Mouse (Mus musculus): ENCODE results near the gene Ankrd34c. TPM values are rescaled to one million over a fixed set of nuclear protein-coding genes. Genes with fewer than 3 reads are reported as not detected.
A peak's percentile ranks its signal among the peaks of the same experiment; 100 is the strongest.

The Ankrd34c gene
- 1.5 and 4.1 TPM in 2 replicates for total RNA-seq (2014; rRNA removed)
- 0.68 and 0.74 TPM in 2 replicates for polyA plus RNA-seq (2015; fragmentation: Nextera tagmentation; extraction: Ambion mirVana)

GRCm38 (mm10) chr9:89738295-89738694 is at the start of gene Ankrd34c:
Gene Ankrd34c, minus strand, starts transcription at chr9:89738475.
- Histone ChIP-seq H3K9me3 (ENCODE audit: low read length) (no peaks in the 10 kb centered on the region), H3K4me2 (ENCODE audit: low read depth) (peak within 1 kb of the TSS; percentile 59), H3K27ac (ENCODE audit: low read depth, low read length) (no peak within 1 kb of the TSS), H3K4me3 (ENCODE audit: low read depth, low read length) (peak within 1 kb of the TSS; percentile 33), H3K9ac (peak within 1 kb of the TSS; percentile 7; the same call in 1 of the 2 replicates), H3K4me1 (ENCODE audit: insufficient read depth) (peaks cover 7% of the 10 kb centered on the region; the same call in 1 of the 2 replicates), H3K27me3 (ENCODE audit: insufficient read depth, low read length) (peaks cover 26% of the 10 kb centered on the region), H3K36me3 (ENCODE audit: insufficient read depth) (no peaks in the 10 kb centered on the region)
- ATAC-seq, result peak; percentile 78
- DNase-seq, result peak; percentile 16
- TF ChIP-seq CTCF (IDR thresholded peaks at IDR 0.05; ENCODE audit: low read depth), result no peak
- 4% methylated on average over 8 of the region's 8 CpGs for WGBS

- no peaks in the 10 kb centered on the region for H3K4me1 ChIP-seq (ENCODE audit: insufficient read depth)
- peak; percentile 28 for DNase-seq
- peak; percentile 66 for ATAC-seq
- H3K36me3 ChIP-seq (ENCODE audit: insufficient read depth), result no peaks in the 10 kb centered on the region
- H3K9me3 ChIP-seq (ENCODE audit: low read length), result no peaks in the 10 kb centered on the region
- WGBS, result 46% methylated on average over 4 of the region's 4 CpGs
- no peaks in the 10 kb centered on the region for H3K27me3 ChIP-seq (ENCODE audit: insufficient read depth, low read length)
- no peak overlapping the region for H3K4me3 ChIP-seq (ENCODE audit: low read depth, low read length)
- no peak overlapping the region for H3K9ac ChIP-seq
- H3K4me2 ChIP-seq (ENCODE audit: low read depth), result no peak overlapping the region
- no peak for TF ChIP-seq CTCF (IDR thresholded peaks at IDR 0.05; ENCODE audit: low read depth)
- no peak overlapping the region for H3K27ac ChIP-seq (ENCODE audit: low read depth, low read length)
These were observed 49.3 kb upstream of the Ankrd34c start for GRCm38 (mm10) chr9:89787532-89787931.

GRCm38 (mm10) chr9:89781395-89781927 is 43.2 kb upstream of the Ankrd34c start:
- no peak for DNase-seq
- H3K4me3 ChIP-seq (ENCODE audit: low read depth, low read length), result no peak overlapping the region
- ATAC-seq, result no peak
- H3K36me3 ChIP-seq (ENCODE audit: insufficient read depth), result no peaks in the 10 kb centered on the region
- H3K4me1 ChIP-seq (ENCODE audit: insufficient read depth), result no peaks in the 10 kb centered on the region
- no peak overlapping the region for H3K4me2 ChIP-seq (ENCODE audit: low read depth)
- TF ChIP-seq CTCF (IDR thresholded peaks at IDR 0.05; ENCODE audit: low read depth), result no peak
- H3K27me3 ChIP-seq (ENCODE audit: insufficient read depth, low read length), result no peaks in the 10 kb centered on the region
- no peak overlapping the region for H3K9ac ChIP-seq
- no peak overlapping the region for H3K27ac ChIP-seq (ENCODE audit: low read depth, low read length)
- H3K9me3 ChIP-seq (ENCODE audit: low read length), result no peaks in the 10 kb centered on the region

- DNase-seq (no peak), ATAC-seq (peak; percentile 64)
- no peaks in the 10 kb centered on the region for H3K4me1 ChIP-seq (ENCODE audit: insufficient read depth)
- H3K27me3 ChIP-seq (ENCODE audit: insufficient read depth, low read length), result no peaks in the 10 kb centered on the region
- H3K4me2 ChIP-seq (ENCODE audit: low read depth), result no peak overlapping the region
- TF ChIP-seq CTCF (IDR thresholded peaks at IDR 0.05; ENCODE audit: low read depth), result no peak
- 90% methylated on average over 1 of the region's 1 CpGs for WGBS
- no peaks in the 10 kb centered on the region for H3K36me3 ChIP-seq (ENCODE audit: insufficient read depth)
- no peak overlapping the region for H3K4me3 ChIP-seq (ENCODE audit: low read depth, low read length)
- no peak overlapping the region for H3K9ac ChIP-seq
- H3K9me3 ChIP-seq (ENCODE audit: low read length), result no peaks in the 10 kb centered on the region
- no peak overlapping the region for H3K27ac ChIP-seq (ENCODE audit: low read depth, low read length)
These were observed 41.0 kb upstream of the Ankrd34c start for GRCm38 (mm10) chr9:89779237-89779636.

GRCm38 (mm10) chr9:89771153-89771552 is 32.9 kb upstream of the Ankrd34c start:
- Histone ChIP-seq H3K4me3 (ENCODE audit: low read depth, low read length) (no peak overlapping the region), H3K4me2 (ENCODE audit: low read depth) (no peak overlapping the region), H3K9me3 (ENCODE audit: low read length) (no peaks in the 10 kb centered on the region), H3K4me1 (ENCODE audit: insufficient read depth) (no peaks in the 10 kb centered on the region), H3K27me3 (ENCODE audit: insufficient read depth, low read length) (no peaks in the 10 kb centered on the region), H3K27ac (ENCODE audit: low read depth, low read length) (no peak overlapping the region), H3K36me3 (ENCODE audit: insufficient read depth) (no peaks in the 10 kb centered on the region), H3K9ac (0 out of 2 replicates have a peak overlapping the region, but pooled peaks have one; percentile 2)
- TF ChIP-seq CTCF (IDR thresholded peaks at IDR 0.05; ENCODE audit: low read depth), result no peak
- 14% methylated on average over 1 of the region's 1 CpGs for WGBS
- peak; percentile 76 for ATAC-seq
- no peak for DNase-seq

- H3K27me3 ChIP-seq (ENCODE audit: insufficient read depth, low read length), result no peaks in the 10 kb centered on the region
- no peak for TF ChIP-seq CTCF (IDR thresholded peaks at IDR 0.05; ENCODE audit: low read depth)
- H3K4me1 ChIP-seq (ENCODE audit: insufficient read depth), result no peaks in the 10 kb centered on the region
- DNase-seq (no peak), ATAC-seq (no peak)
- 29% methylated on average over 1 of the region's 1 CpGs for WGBS
- no peaks in the 10 kb centered on the region for H3K36me3 ChIP-seq (ENCODE audit: insufficient read depth)
- H3K27ac ChIP-seq (ENCODE audit: low read depth, low read length), result no peak overlapping the region
- no peaks in the 10 kb centered on the region for H3K9me3 ChIP-seq (ENCODE audit: low read length)
- no peak overlapping the region for H3K9ac ChIP-seq
- no peak overlapping the region for H3K4me3 ChIP-seq (ENCODE audit: low read depth, low read length)
- no peak overlapping the region for H3K4me2 ChIP-seq (ENCODE audit: low read depth)
These were observed 23.7 kb upstream of the Ankrd34c start for GRCm38 (mm10) chr9:89762017-89762416.

- no peaks in the 10 kb centered on the region for H3K4me1 ChIP-seq (ENCODE audit: insufficient read depth)
- H3K27me3 ChIP-seq (ENCODE audit: insufficient read depth, low read length), result no peaks in the 10 kb centered on the region
- H3K4me2 ChIP-seq (ENCODE audit: low read depth), result no peak overlapping the region
- TF ChIP-seq CTCF (IDR thresholded peaks at IDR 0.05; ENCODE audit: low read depth), result no peak
- no peak overlapping the region for H3K4me3 ChIP-seq (ENCODE audit: low read depth, low read length)
- WGBS, result 100% methylated on average over 1 of the region's 1 CpGs
- H3K9ac ChIP-seq, result no peak overlapping the region
- no peak for DNase-seq
- H3K9me3 ChIP-seq (ENCODE audit: low read length), result no peaks in the 10 kb centered on the region
- H3K36me3 ChIP-seq (ENCODE audit: insufficient read depth), result no peaks in the 10 kb centered on the region
- ATAC-seq, result no peak
- H3K27ac ChIP-seq (ENCODE audit: low read depth, low read length), result no peak overlapping the region
These were observed 20.3 kb upstream of the Ankrd34c start for GRCm38 (mm10) chr9:89758569-89758968.
